In genomic region chr9:54658773-54659172, GRCm38 (mm10) we compare ENCODE assay signal across 27 mouse cellular contexts. TPM values are rescaled to one million over a fixed set of nuclear protein-coding genes. Genes with fewer than 3 reads are reported as not detected.
DNase-seq lines count a peak whose midpoint lies in the region; ATAC-seq lines count a peak whose summit lies in the region.
"Had no signal": no experiment of that assay in that cellular context is flagged by ENCODE, and none has a peak within 500 bp of the region (broad histone marks: within the 10 kb centered on the region; RNA-seq: fewer than 3 reads in every experiment).

No protein-coding gene starts in this region.

- no peaks in the 10 kb centered on the region for H3K27me3 ChIP-seq in hindbrain, embryonic 16.5 days (replicated peaks; ENCODE audit: control insufficient read depth, insufficient read depth, low read length)
- no peaks in the 10 kb centered on the region for H3K27me3 ChIP-seq in hindbrain, embryonic 11.5 days (ENCODE audit: control insufficient read depth, insufficient read depth, low read length)
- no peaks in the 10 kb centered on the region for H3K27me3 ChIP-seq in neural tube, embryonic 15.5 days (replicated peaks)
- no peaks in the 10 kb centered on the region for H3K27me3 ChIP-seq in embryonic facial prominence, embryonic 10.5 days (replicated peaks; ENCODE audit: low read depth, poor library complexity, severe bottlenecking)
- H3K27me3 ChIP-seq: embryonic facial prominence, embryonic 13.5 days; forebrain, embryonic 13.5 days; heart, embryonic 12.5 days; heart, embryonic 15.5 days; hindbrain, embryonic 15.5 days had no signal

- H3K4me3 ChIP-seq in hindbrain, embryonic 16.5 days (ENCODE audit: low read length), result no peak overlapping the region
- no peak overlapping the region for H3K4me3 ChIP-seq in hindbrain, embryonic 11.5 days (ENCODE audit: low read depth, low read length)
- no peak overlapping the region for H3K4me3 ChIP-seq in neural tube, embryonic 15.5 days (replicated peaks)
- no peak overlapping the region for H3K4me3 ChIP-seq in embryonic facial prominence, embryonic 10.5 days
- H3K4me3 ChIP-seq: embryonic facial prominence, embryonic 13.5 days; erythroblast, embryonic 14.5 days; forebrain, embryonic 13.5 days; heart, embryonic 12.5 days; heart, embryonic 15.5 days; hindbrain, embryonic 10.5 days; hindbrain, embryonic 15.5 days had no signal

- no peaks in the 10 kb centered on the region; the same call in none of the 2 replicates for H3K4me1 ChIP-seq in hindbrain, embryonic 16.5 days (ENCODE audit: control insufficient read depth, insufficient read depth, low read depth, low read length)
- H3K4me1 ChIP-seq in hindbrain, embryonic 11.5 days (replicated peaks; ENCODE audit: control insufficient read depth, insufficient read depth, low read length), result no peaks in the 10 kb centered on the region; the same call in 1 of the 2 replicates
- H3K4me1 ChIP-seq in neural tube, embryonic 15.5 days, result peaks cover 9% of the 10 kb centered on the region
- peaks cover 14% of the 10 kb centered on the region for H3K4me1 ChIP-seq in embryonic facial prominence, embryonic 10.5 days
- H3K4me1 ChIP-seq: heart, embryonic 15.5 days had no signal

- ATAC-seq in hindbrain, embryonic 16.5 days, result no peak
- no peak for ATAC-seq in hindbrain, embryonic 11.5 days (ENCODE audit: low FRiP score)
- ATAC-seq in neural tube, embryonic 15.5 days (ENCODE audit: low FRiP score), result no peak
- ATAC-seq: activated CD4-positive, CD25-positive, alpha-beta regulatory T cell, adult 4 months; forebrain, embryonic 13.5 days; forebrain, embryonic 16.5 days; inflammation-experienced regulatory T-cells, adult 6 months; intestine, embryonic 16.5 days had no signal

- 92% methylated on average over 6 of the region's 6 CpGs for WGBS in hindbrain, embryonic 16.5 days
- 89% methylated on average over 6 of the region's 6 CpGs for WGBS in hindbrain, embryonic 11.5 days
- 91% methylated on average over 6 of the region's 6 CpGs for WGBS in neural tube, embryonic 15.5 days
- 88% methylated on average over 6 of the region's 6 CpGs for WGBS in embryonic facial prominence, embryonic 10.5 days

- no peaks in the 10 kb centered on the region for H3K36me3 ChIP-seq in hindbrain, embryonic 16.5 days (ENCODE audit: control insufficient read depth, insufficient read depth, low read length)
- H3K36me3 ChIP-seq in hindbrain, embryonic 11.5 days (ENCODE audit: control insufficient read depth, insufficient read depth, low read length), result no peaks in the 10 kb centered on the region
- H3K36me3 ChIP-seq in neural tube, embryonic 15.5 days, result no peaks in the 10 kb centered on the region
- no peaks in the 10 kb centered on the region for H3K36me3 ChIP-seq in embryonic facial prominence, embryonic 10.5 days (replicated peaks)
- H3K36me3 ChIP-seq: embryonic facial prominence, embryonic 13.5 days; heart, embryonic 12.5 days; heart, embryonic 15.5 days; hindbrain, embryonic 10.5 days; hindbrain, embryonic 15.5 days had no signal

- no peaks in the 10 kb centered on the region for H3K9me3 ChIP-seq in hindbrain, embryonic 16.5 days (ENCODE audit: control insufficient read depth, low read length)
- no peaks in the 10 kb centered on the region for H3K9me3 ChIP-seq in hindbrain, embryonic 11.5 days (ENCODE audit: control insufficient read depth, low read length)
- H3K9me3 ChIP-seq in neural tube, embryonic 15.5 days (replicated peaks), result no peaks in the 10 kb centered on the region
- H3K9me3 ChIP-seq in embryonic facial prominence, embryonic 10.5 days, result no peaks in the 10 kb centered on the region
- H3K9me3 ChIP-seq: embryonic facial prominence, embryonic 13.5 days; forebrain, embryonic 13.5 days; heart, embryonic 12.5 days; heart, embryonic 15.5 days; hindbrain, embryonic 10.5 days; hindbrain, embryonic 15.5 days had no signal

- H3K9ac ChIP-seq in hindbrain, embryonic 16.5 days (ENCODE audit: low read depth, low read length), result no peak overlapping the region
- H3K9ac ChIP-seq in hindbrain, embryonic 11.5 days (ENCODE audit: low read depth, low read length), result no peak overlapping the region
- H3K9ac ChIP-seq in neural tube, embryonic 15.5 days (replicated peaks), result no peak overlapping the region
- H3K9ac ChIP-seq: embryonic facial prominence, embryonic 13.5 days; forebrain, embryonic 13.5 days; heart, embryonic 12.5 days; heart, embryonic 15.5 days; hindbrain, embryonic 15.5 days had no signal

- H3K27ac ChIP-seq in hindbrain, embryonic 16.5 days (ENCODE audit: low read depth, low read length), result no peak overlapping the region
- H3K27ac ChIP-seq in hindbrain, embryonic 11.5 days (ENCODE audit: low read depth, low read length), result no peak overlapping the region
- H3K27ac ChIP-seq in neural tube, embryonic 15.5 days (replicated peaks), result no peak overlapping the region
- H3K27ac ChIP-seq in embryonic facial prominence, embryonic 10.5 days (replicated peaks), result no peak overlapping the region
- H3K27ac ChIP-seq: embryonic facial prominence, embryonic 13.5 days; forebrain, embryonic 13.5 days; heart, embryonic 15.5 days; hindbrain, embryonic 10.5 days; hindbrain, embryonic 15.5 days had no signal

- peak; percentile 74 to 76 for DNase-seq in adrenal gland, adult (ENCODE audit: inconsistent age in 2 of 2, low spot score in 1 of 2)
- no peak for DNase-seq in adrenal gland, postnatal 10 days
- no peak for DNase-seq in hindbrain, embryonic 11.5 days (ENCODE audit: low spot score)
- DNase-seq in neural tube, embryonic 10.5 days (ENCODE audit: extremely low spot score, low spot score), result no peak
- DNase-seq in testis, postnatal 14 days (ENCODE audit: low spot score), result peak; percentile 51
- DNase-seq in embryonic facial prominence, embryonic 10.5 days (ENCODE audit: low spot score), result no peak
- DNase-seq: cerebellum, adult 18-20 months; cerebellum, adult 9-10 months; cerebellum, postnatal 14 days; gastrocnemius, postnatal 10 days; gastrocnemius, postnatal 36 days; heart, postnatal 10 days; heart, postnatal 36 days had no signal

- peak overlapping the region; percentile 11; the same call in 1 of the 2 replicates for H3K4me2 ChIP-seq in hindbrain, embryonic 16.5 days (ENCODE audit: low read length)
- no peak overlapping the region for H3K4me2 ChIP-seq in hindbrain, embryonic 11.5 days (replicated peaks; ENCODE audit: low read depth, low read length)
- H3K4me2 ChIP-seq in neural tube, embryonic 15.5 days, result peak overlapping the region; percentile 9; the same call in 1 of the 2 replicates
- H3K4me2 ChIP-seq: embryonic facial prominence, embryonic 13.5 days; forebrain, embryonic 13.5 days; heart, embryonic 12.5 days; heart, embryonic 15.5 days; hindbrain, embryonic 15.5 days had no signal

RNA-seq across cellular contexts. Expression of gene Acsbg1, which starts 2.9 kb away (rescaled TPM):
- 100 to 1,000 TPM in 1 of 2 experiments, 10 to 100 TPM in 1; 85.7 to 119 TPM for total RNA-seq in adrenal gland, postnatal 10 days (2021)
- polyA plus RNA-seq in hindbrain, embryonic 16.5 days (2015; fragmentation: Nextera tagmentation; extraction: Ambion mirVana), result 48.7 and 59.8 TPM in 2 replicates
- polyA plus RNA-seq in hindbrain, embryonic 11.5 days (2014; fragmentation: Nextera tagmentation; extraction: Ambion mirVana), result 6.3 and 7.1 TPM in 2 replicates
- polyA plus RNA-seq in neural tube, embryonic 15.5 days (2015; fragmentation: Nextera tagmentation; extraction: Ambion mirVana), result 39.1 and 40.9 TPM in 2 replicates
- 2.7 and 3.6 TPM in 2 replicates for polyA plus RNA-seq in embryonic facial prominence, embryonic 10.5 days (2016; fragmentation: Nextera tagmentation; extraction: Ambion mirVana)
- total RNA-seq: granulocyte monocyte progenitor cell, adult 5-6 weeks had no signal
- polyA plus RNA-seq: erythroblast, embryonic 14.5 days; heart, embryonic 15.5 days had no signal

RNA-seq across cellular contexts. Expression of gene Dnaja4, which starts 39.9 kb away (rescaled TPM):
- total RNA-seq in adrenal gland, postnatal 10 days (2021), result 10 to 100 TPM in 1 of 2 experiments, 1 to 10 TPM in 1; 10.0 to 16.7 TPM
- polyA plus RNA-seq in hindbrain, embryonic 16.5 days (2015; fragmentation: Nextera tagmentation; extraction: Ambion mirVana), result 9.1 and 10.0 TPM in 2 replicates
- 5.6 and 6.1 TPM in 2 replicates for polyA plus RNA-seq in hindbrain, embryonic 11.5 days (2014; fragmentation: Nextera tagmentation; extraction: Ambion mirVana)
- 7.5 and 8.0 TPM in 2 replicates for polyA plus RNA-seq in neural tube, embryonic 15.5 days (2015; fragmentation: Nextera tagmentation; extraction: Ambion mirVana)
- polyA plus RNA-seq in embryonic facial prominence, embryonic 10.5 days (2016; fragmentation: Nextera tagmentation; extraction: Ambion mirVana), result 3.2 and 3.5 TPM in 2 replicates

Comparison
In these comparisons a context has a peak if more than half of its experiments do, and no peak if none do; other contexts are left out.
1. DNase-seq: peak in adrenal gland, adult (2 of 2) and testis, postnatal 14 days (single experiment); none in adrenal gland, postnatal 10 days (single experiment), hindbrain, embryonic 11.5 days (single experiment), neural tube, embryonic 10.5 days (single experiment) and embryonic facial prominence, embryonic 10.5 days (single experiment).